Mouse (Mus musculus): ENCODE data around the gene Gm11627.
A peak's percentile ranks its signal among the peaks of the same experiment; 100 is the strongest.
"Not testable (repeated sequence)": the region's sequence is repeated elsewhere in the genome, so short reads cannot be mapped to it uniquely, and the experiment has no call there.

Gene Gm11627

DNA sequence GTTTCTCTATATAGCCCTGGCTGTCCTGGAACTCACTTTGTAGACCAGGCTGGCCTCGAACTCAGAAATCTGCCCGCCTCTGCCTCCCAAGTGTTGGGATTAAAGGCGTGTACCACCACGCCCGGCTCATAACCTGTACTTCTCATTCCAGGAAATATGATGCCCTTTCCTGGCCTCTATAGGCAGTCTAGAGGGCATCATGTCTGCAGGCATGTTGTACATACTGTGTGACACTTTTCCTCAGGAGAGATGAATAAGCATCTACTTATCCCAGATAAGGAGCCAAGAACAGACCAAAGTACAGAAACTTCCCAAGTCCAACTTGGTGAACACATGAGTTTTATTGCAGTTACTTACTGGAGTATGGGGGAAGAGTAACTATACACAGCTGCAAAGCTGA is 20.6 kb downstream of the Gm11627 start:
- DNase-seq (ENCODE audit: low spot score) = no peak

DNA sequence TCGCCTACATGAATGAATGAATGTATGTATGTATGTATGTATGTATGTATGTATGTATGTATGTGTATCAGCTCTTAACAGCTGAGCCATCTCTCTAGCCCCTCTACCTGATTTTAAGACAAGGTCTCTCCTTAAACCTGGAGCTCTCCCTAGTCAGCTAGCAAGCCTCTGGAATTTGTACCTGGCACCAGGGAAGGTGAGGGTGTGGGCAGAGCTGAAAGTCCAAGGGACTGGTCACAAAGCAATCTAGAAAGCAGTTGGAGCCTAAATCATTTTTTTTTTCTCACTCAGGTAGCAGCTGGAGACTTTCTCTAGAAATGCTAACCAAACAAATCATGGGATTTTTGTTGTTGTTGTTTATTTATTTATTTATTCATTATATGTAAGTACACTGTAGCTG is 21.9 kb downstream of the Gm11627 start:
- DNase-seq (ENCODE audit: low spot score) = no peak

DNA sequence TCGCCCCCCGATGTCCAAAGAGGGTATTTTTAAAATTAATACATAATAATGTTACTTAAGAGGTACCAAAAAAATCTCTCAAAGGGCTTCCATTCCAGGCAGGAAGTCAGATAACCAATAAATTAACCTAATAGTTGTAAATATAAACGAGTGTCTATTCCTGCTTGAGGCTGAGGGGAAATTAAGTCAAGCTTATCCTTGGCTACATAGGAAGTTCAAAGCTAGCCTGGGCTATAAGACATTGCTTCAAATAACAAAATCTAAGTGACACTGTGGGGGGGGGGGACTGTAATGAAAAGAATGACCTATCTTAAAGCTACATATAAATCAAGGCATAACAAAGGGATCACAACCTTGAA is 22.6 kb downstream of the Gm11627 start:
- DNase-seq (ENCODE audit: low spot score) = no peak

DNA sequence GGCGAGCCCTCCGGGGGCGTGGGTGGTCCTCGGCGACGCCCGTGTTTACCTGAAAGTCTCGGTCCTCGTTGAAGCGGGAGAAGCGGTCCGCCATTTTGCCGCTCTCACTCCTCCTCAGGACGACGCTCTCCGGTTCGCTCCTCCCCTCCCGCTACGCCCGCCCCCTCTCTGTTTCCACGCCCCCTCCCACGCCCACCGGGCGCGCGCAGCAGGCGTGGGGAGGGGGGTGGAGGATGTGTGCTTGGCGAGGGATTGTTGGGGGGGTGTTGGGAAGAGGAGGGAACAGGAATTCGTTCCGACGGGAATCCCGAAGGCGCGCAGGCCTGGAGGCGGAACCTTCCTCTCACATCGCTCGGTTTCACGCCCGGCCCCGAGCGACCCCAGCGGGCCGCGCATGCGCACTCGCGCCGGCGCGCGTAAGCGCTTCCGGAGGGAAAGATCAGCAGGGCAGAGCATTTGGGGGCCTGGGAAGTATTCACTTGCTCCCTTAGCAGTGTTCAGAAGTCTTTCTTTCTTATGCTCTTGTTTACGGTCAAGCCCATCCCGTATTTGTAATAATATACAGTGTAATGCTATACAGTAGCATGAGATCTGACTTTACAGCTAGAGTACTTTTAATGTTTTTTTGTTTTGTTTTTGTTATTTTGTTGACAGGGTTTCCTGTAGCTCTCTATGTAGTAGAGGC is 23.1 kb downstream of the Gm11627 start, which contains the start of gene Gpatch8:
Gene Gpatch8, minus strand, starts transcription at position 362 of the 685 bp plus-strand sequence.
- DNase-seq (ENCODE audit: low spot score) = peak; percentile 96

DNA sequence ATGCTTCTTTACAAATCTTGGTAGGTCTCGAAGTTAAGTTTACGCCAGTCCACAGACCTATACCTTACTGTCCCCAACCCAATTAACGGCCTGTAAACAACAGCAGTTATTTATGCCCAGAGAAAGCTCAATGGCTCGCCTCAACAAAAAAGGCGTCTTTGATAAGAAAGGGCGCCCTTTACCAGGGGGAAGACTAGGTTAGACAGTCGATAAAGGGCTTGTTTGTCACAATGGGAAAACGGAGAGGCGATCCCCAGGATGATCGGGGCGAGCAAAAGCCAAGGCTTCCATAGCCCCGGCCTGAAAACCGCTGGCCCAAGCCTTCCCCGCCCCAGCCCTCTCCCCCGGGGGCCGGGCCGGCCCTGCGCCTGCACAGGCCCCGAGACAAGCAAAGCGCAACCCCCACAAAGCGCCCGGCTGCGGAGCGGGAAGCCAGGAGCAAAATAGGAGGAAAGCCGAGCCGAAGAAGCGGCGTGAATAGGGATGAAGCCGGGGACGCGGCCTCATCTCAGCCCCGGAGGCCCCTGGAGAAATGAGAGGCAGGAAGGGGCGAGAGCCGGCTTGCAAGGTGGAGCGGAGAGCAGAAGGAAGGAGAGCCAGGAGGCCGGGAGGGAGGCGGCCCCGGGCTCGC is 23.7 kb downstream of the Gm11627 start:
- DNase-seq (ENCODE audit: low spot score) = no peak

DNA sequence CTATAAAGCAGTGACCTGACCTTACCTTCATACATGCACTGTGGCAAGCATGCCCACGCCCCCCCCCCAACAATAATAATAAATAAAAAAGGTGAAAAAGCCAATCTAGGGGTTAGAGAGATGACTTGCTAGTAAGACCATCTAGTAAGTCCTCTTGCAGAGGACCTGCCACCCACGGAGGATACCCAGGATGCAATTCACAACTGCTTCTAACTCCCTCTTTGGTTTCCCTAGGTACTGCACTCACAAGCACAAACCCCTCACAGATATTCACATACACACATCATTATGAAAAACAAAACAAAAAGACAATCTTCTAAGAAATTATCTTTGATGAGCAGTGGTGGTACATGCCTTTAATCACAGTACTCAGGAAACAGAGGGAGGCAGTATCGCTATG is 27.2 kb downstream of the Gm11627 start:
- DNase-seq (ENCODE audit: low spot score) = no peak

DNA sequence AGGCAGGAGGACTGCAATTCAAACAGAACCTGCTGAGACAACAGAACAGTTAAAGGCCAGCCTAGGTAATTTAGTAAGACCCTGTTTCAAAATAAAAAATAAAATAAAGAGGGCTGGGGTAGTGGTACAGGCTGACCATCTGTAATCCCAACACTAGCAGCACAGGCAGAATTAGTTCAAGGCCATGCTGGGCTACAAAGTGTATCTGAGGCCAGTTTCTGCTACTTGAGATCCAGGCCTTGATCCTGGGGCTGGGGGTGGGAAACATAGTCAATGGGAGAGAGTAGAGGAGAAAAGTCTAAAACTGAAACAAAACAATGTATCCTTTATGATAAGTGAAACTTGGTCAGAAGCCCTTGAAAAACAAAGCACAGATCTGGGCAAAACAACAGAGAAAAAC is 28.1 kb downstream of the Gm11627 start:
- DNase-seq (ENCODE audit: low spot score) = no peak

DNA sequence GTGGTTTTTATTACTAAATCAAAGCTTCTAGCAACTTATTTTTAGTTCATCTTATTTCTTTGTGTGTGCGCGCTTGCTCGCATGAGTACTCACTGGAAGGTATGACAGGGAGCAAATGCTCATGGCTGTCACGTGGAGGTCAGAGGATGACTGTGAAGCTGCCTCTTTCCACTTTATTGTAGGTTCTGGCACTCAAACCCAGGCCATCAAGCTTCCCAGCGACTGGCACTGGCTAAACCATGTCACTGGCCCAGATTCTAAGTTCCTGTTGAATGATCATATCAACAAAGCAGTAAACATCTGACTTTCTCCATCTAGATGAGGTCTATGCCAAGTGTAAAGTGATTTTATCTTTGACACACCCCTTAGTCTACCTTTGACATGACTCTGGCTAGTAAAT is 37.8 kb downstream of the Gm11627 start:
- no peak for DNase-seq (ENCODE audit: low spot score)

DNA sequence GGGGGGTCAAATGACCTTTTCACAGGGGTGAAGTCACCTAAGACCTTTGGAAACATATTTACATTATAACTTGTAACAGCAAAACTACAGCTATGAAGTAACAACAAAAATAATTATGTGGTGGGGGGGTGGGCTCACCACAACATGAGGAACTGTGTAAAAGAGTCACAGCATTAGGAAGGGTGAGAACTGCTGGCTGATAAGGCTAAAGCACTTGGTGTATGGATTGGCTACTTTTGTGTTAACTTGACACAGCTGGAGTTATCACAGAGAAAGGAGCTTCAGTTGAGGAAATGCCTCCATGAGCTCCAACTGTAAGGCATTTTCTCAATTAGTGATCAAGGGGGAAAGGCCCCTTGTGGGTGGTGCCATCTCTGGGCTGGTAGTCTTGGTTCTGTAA is 39.0 kb downstream of the Gm11627 start:
- DNase-seq (ENCODE audit: low spot score) = not testable (repeated sequence)

DNA sequence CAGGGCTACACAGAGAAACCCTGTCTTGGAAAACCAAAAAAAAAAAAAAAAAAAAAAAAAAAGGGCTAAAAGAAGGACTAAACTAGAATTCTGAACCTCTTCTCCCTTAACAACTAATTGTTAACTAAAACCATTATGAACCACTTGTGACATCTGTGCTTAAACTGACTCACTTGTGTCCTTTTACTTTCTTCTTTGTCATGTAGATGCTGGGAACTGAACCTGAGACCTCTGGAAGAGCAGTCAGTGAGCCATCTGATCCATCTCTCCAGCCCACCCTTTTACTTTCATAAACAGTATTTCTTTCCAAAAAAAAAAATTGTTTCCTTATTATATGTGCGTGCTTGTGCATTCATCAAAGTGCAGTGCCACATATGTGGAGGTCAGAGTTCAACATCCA is 39.6 kb downstream of the Gm11627 start:
- DNase-seq (ENCODE audit: low spot score) = no peak

DNA sequence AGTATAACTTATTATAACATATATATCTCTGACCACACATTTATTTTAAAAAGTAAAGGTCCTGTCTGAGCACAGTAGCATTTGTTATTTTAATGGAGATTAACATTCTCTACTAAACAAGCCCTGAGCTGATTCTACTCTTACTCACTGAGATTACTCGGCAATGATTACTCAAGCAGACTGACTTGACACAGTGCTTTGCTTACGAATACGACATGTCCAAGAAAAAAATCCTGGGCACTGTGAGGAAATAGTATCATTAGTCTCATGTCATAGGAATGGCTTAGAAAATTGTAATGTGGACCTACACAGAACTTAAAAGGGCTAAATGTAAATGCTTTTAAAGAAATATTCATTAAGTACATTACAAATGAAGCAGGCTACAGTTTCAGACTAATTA is 43.1 kb downstream of the Gm11627 start:
- no peak for DNase-seq (ENCODE audit: low spot score)

DNA sequence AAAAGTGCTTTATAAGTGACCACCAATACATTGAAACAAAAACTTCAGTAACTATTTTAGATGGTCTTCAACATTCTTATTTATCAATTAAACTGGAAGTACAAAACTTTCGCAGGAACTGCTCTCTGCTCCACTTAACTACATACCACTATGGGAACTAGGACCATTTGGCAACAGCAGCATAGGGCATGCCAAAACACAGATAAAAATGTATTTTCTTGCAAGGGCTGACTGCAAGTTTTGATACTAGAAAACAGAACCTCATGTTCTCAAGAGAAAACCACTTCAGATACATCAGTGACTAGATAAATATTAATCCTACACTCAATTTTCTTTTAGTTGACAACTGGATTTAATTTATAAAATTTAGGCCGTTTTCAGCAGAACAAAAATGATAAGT is 45.2 kb downstream of the Gm11627 start:
- no peak for DNase-seq (ENCODE audit: low spot score)

DNA sequence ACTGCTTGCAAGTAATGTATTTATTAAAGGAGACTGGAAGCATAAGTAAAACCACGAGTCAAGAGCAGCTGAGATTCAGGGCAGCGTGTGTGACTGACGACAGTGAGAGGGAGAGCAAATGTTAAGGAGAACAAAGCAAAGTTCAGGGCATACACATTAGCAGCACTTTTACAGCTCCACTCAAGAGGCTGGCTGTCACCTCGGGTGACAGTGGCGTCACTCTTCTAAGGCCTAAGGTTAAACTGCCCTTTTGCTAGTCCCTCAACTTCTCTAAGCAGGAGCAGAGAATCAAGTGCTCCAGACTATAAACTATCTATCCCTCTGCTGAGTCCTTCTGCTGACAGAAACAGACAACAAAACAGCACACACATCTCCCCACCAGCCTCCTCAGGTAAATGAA is 47.8 kb downstream of the Gm11627 start:
- no peak for DNase-seq (ENCODE audit: low spot score)

Data from retina, embryonic 14.5 days (tissue).